Mouse (Mus musculus) myocyte (in vitro differentiated cells): ENCODE results near the gene Sec14l3. TPM values are rescaled to one million over a fixed set of nuclear protein-coding genes. Genes with fewer than 3 reads are reported as not detected.
"Not testable (repeated sequence)": the region's sequence is repeated elsewhere in the genome, so short reads cannot be mapped to it uniquely, and the experiment has no call there.

Source experiments
- H3K27me3 ChIP-seq: one replicate; pipeline ENCODE4 v1.6.1; 2011; ENCODE audit not compliant: control insufficient read depth, insufficient read depth, insufficient read length
- H3K36me3 ChIP-seq: one replicate; pipeline ENCODE4 v1.6.1; 2011; ENCODE audit not compliant: control insufficient read depth, insufficient read depth
- H3K4me2 ChIP-seq: one replicate; pipeline ENCODE4 v1.6.1; 2011; ENCODE audit warnings: low read depth, control low read depth
- H3K4me3 ChIP-seq: one replicate; pipeline ENCODE4 v1.5.1; 2011; ENCODE audit warnings: mild to moderate bottlenecking, control low read depth, moderate library complexity
- H3K79me2 ChIP-seq: one replicate; pipeline ENCODE4 v1.6.1; 2011; ENCODE audit not compliant: control insufficient read depth, insufficient read depth
- H3ac ChIP-seq: one replicate; pipeline ENCODE4 v1.6.1; 2011; ENCODE audit not compliant: control insufficient read depth, insufficient read length
- CEBPB ChIP-seq: IDR thresholded peaks from 2 replicates; pipeline ENCODE4 v1.6.1; 2011; ENCODE audit warnings: mild to moderate bottlenecking, moderate library complexity; ENCODE audit not compliant: poor library complexity, insufficient read depth, severe bottlenecking
- E2F4 ChIP-seq: IDR thresholded peaks from one replicate; pipeline ENCODE4 v1.6.1; 2011; ENCODE audit warnings: mild to moderate bottlenecking, control low read depth, moderate library complexity; ENCODE audit not compliant: insufficient read depth
- MAX ChIP-seq: IDR thresholded peaks from one replicate; pipeline ENCODE4 v1.6.1; 2011; ENCODE audit warnings: low read depth, mild to moderate bottlenecking, control low read depth
- MYOD1 ChIP-seq, 3 experiments: IDR thresholded peaks; one replicate each; pipeline ENCODE4 v1.6.1; 2011; ENCODE audit warnings: control low read depth in 2 of 3, low read depth in 2 of 3, mild to moderate bottlenecking in 2 of 3, moderate library complexity in 1 of 3; ENCODE audit not compliant: insufficient read length in 2 of 3, control insufficient read depth in 1 of 3
- MYOG ChIP-seq, 3 experiments: IDR thresholded peaks; one replicate each; pipeline ENCODE4 v1.6.1; 2011; ENCODE audit warnings: control low read depth in 2 of 3, low read depth in 2 of 3, mild to moderate bottlenecking in 2 of 3; ENCODE audit not compliant: insufficient read length in 2 of 3, control insufficient read depth in 1 of 3, insufficient read depth in 1 of 3
- POLR2A ChIP-seq: IDR thresholded peaks from one replicate; pipeline ENCODE4 v1.6.1; 2011; ENCODE audit warnings: low read depth, mild to moderate bottlenecking, control low read depth, moderate library complexity; ENCODE audit not compliant: insufficient read length
- POLR2AphosphoS2 ChIP-seq: IDR thresholded peaks from one replicate; pipeline ENCODE4 v1.6.1; 2011; ENCODE audit warnings: low read depth, control low read depth; ENCODE audit not compliant: insufficient read length
- REST ChIP-seq: IDR thresholded peaks from one replicate; pipeline ENCODE4 v1.6.1; 2011; ENCODE audit warnings: mild to moderate bottlenecking, control low read depth, moderate library complexity; ENCODE audit not compliant: insufficient read depth, insufficient read length
- SRF ChIP-seq: IDR thresholded peaks from one replicate; pipeline ENCODE4 v1.6.1; 2011; ENCODE audit warnings: low read depth; ENCODE audit not compliant: control insufficient read depth, insufficient read length
- TCF12 ChIP-seq: IDR thresholded peaks from one replicate; pipeline ENCODE4 v1.6.1; 2011; ENCODE audit warnings: mild to moderate bottlenecking, control low read depth; ENCODE audit not compliant: poor library complexity, insufficient read depth, severe bottlenecking
- TCF3 ChIP-seq: IDR thresholded peaks from one replicate; pipeline ENCODE4 v1.6.1; 2011; ENCODE audit warnings: low read depth, control low read depth; ENCODE audit not compliant: insufficient read length
- USF1 ChIP-seq: IDR thresholded peaks from one replicate; pipeline ENCODE4 v1.6.1; 2011; ENCODE audit warnings: low read depth, mild to moderate bottlenecking, control low read depth, moderate library complexity
- polyA plus RNA-seq: library from polyadenylated mRNA; unstranded; fragments of >200 nt; fragmentation: generic; extraction: Trizol; gene quantifications from one replicate; pipeline ENCODE4 v1.2.1, GENCODE M21; 2012; ENCODE audit warnings: missing spikeins

The Sec14l3 gene
- polyA plus RNA-seq, 1 experiment, result not detected

- TF ChIP-seq MYOG (IDR thresholded peaks at IDR 0.05; ENCODE audit: control insufficient read depth in 1 of 3, insufficient read depth in 1 of 3, insufficient read length in 2 of 3, low read depth in 2 of 3), result no peak
- H3K4me3 ChIP-seq, result no peak overlapping the region
- H3K36me3 ChIP-seq, result no peaks in the 10 kb centered on the region
- no peak overlapping the region for H3K4me2 ChIP-seq
- H3ac ChIP-seq, result no peak overlapping the region
- H3K79me2 ChIP-seq, result no peaks in the 10 kb centered on the region
- H3K27me3 ChIP-seq, result no peaks in the 10 kb centered on the region
Measured at GRCm38 (mm10) chr11:4103522-4103921, 38.9 kb downstream of the Sec14l3 start.

GRCm38 (mm10) chr11:4104989-4105388 lies 40.3 kb downstream of the Sec14l3 start:
- H3K27me3 ChIP-seq, result no peaks in the 10 kb centered on the region
- H3ac ChIP-seq, result no peak overlapping the region
- no peak overlapping the region for H3K4me3 ChIP-seq
- H3K79me2 ChIP-seq, result no peaks in the 10 kb centered on the region
- H3K4me2 ChIP-seq, result peak overlapping the region; percentile 40
- no peaks in the 10 kb centered on the region for H3K36me3 ChIP-seq
- TF ChIP-seq USF1, result no peak
- no peak for TF ChIP-seq TCF3
- TF ChIP-seq REST, result no peak
- no peak for TF ChIP-seq POLR2AphosphoS2
- TF ChIP-seq SRF, result no peak
- TF ChIP-seq CEBPB, result no peak
- TF ChIP-seq TCF12, result no peak
- TF ChIP-seq E2F4, result no peak
- no peak for TF ChIP-seq POLR2A

GRCm38 (mm10) chr11:4105444-4105843 lies 40.8 kb downstream of the Sec14l3 start:
- Histone ChIP-seq H3K4me3 (no peak overlapping the region), H3K27me3 (no peaks in the 10 kb centered on the region), H3K79me2 (no peaks in the 10 kb centered on the region), H3K36me3 (peaks cover under 1% of the 10 kb centered on the region), H3K4me2 (peak overlapping the region; percentile 40), H3ac (no peak overlapping the region)
- TF ChIP-seq POLR2A, result no peak
- TF ChIP-seq USF1, result no peak
- no peak for TF ChIP-seq E2F4
- no peak for TF ChIP-seq MYOG (IDR thresholded peaks at IDR 0.05; ENCODE audit: control insufficient read depth in 1 of 3, insufficient read depth in 1 of 3, insufficient read length in 2 of 3, low read depth in 2 of 3)
- TF ChIP-seq MYOD1 (IDR thresholded peaks at IDR 0.05; ENCODE audit: control insufficient read depth in 1 of 3, insufficient read length in 2 of 3, low read depth in 2 of 3), result no peak
- no peak for TF ChIP-seq TCF3
- TF ChIP-seq SRF, result no peak
- TF ChIP-seq CEBPB, result no peak
- TF ChIP-seq REST, result no peak
- TF ChIP-seq MAX, result no peak
- TF ChIP-seq POLR2AphosphoS2, result no peak

GRCm38 (mm10) chr11:4107901-4108300 lies 43.3 kb downstream of the Sec14l3 start:
- H3K4me2 ChIP-seq, H3ac ChIP-seq, H3K79me2 ChIP-seq, H3K4me3 ChIP-seq, H3K36me3 ChIP-seq, H3K27me3 ChIP-seq: not testable (repeated sequence)

GRCm38 (mm10) chr11:4108691-4109090 lies 44.0 kb downstream of the Sec14l3 start:
- no peak for TF ChIP-seq POLR2AphosphoS2
- no peak for TF ChIP-seq USF1
- no peak for TF ChIP-seq TCF3
- Histone ChIP-seq H3ac (no peak overlapping the region), H3K27me3 (no peaks in the 10 kb centered on the region), H3K4me3 (no peak overlapping the region), H3K36me3 (peaks cover 6% of the 10 kb centered on the region), H3K4me2 (no peak overlapping the region), H3K79me2 (no peaks in the 10 kb centered on the region)

- Histone ChIP-seq H3K36me3 (peaks cover 6% of the 10 kb centered on the region), H3K4me3 (no peak overlapping the region), H3K4me2 (no peak overlapping the region), H3K79me2 (no peaks in the 10 kb centered on the region), H3ac (no peak overlapping the region), H3K27me3 (no peaks in the 10 kb centered on the region)
- no peak for TF ChIP-seq SRF
- no peak for TF ChIP-seq USF1
- no peak for TF ChIP-seq MAX
- TF ChIP-seq TCF12, result no peak
- no peak for TF ChIP-seq E2F4
- no peak for TF ChIP-seq POLR2A
- no peak for TF ChIP-seq MYOG (IDR thresholded peaks at IDR 0.05; ENCODE audit: control insufficient read depth in 1 of 3, insufficient read depth in 1 of 3, insufficient read length in 2 of 3, low read depth in 2 of 3)
- no peak for TF ChIP-seq TCF3
- TF ChIP-seq REST, result no peak
- no peak for TF ChIP-seq POLR2AphosphoS2
- TF ChIP-seq CEBPB, result no peak
- no peak for TF ChIP-seq MYOD1 (IDR thresholded peaks at IDR 0.05; ENCODE audit: control insufficient read depth in 1 of 3, insufficient read length in 2 of 3, low read depth in 2 of 3)
Measured at GRCm38 (mm10) chr11:4112033-4112432, 47.4 kb downstream of the Sec14l3 start.
